Mouse (Mus musculus) urinary bladder, postnatal 0 days (tissue): Measurements from ENCODE around the gene Pcolce. TPM values are rescaled to one million over a fixed set of nuclear protein-coding genes. Genes with fewer than 3 reads are reported as not detected.

Experiments used
- polyA plus RNA-seq: library from polyadenylated mRNA; unstranded; fragments of >200 nt; fragmentation: Nextera tagmentation; extraction: Ambion mirVana; gene quantifications from 2 replicates; pipeline ENCODE4 v1.2.1, GENCODE M21; 2015

The Pcolce gene
- 197 and 226 TPM in 2 replicates for polyA plus RNA-seq

GRCm38 (mm10) chr5:137613550-137613949 is at the start of gene Pcolce:
Gene Pcolce, minus strand, starts transcription at chr5:137613784.

DNA sequence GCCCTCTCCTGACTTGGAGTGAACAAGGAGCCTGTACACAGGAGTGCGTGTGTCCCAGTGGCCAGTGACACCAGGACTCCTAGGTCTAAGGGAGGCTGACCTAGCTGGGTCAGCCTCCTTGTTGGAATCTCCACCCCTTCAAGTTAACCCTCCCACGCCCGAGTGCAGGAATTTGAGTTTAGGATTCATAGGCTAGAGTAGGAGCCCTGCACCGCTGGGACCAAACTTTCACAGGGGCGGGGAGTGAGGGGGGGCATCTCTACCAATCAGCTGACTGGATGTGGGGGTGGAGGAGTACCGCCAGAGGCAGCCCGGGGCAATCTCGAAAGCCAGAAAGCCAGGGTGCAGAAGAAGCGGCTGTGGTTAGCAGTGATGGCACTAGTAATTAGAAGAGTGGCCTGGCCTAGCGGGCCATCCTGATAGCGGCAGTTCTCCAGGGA is 32.1 kb upstream of the Pcolce start, which contains the start of gene Irs3:
Gene Irs3 (minus strand): TSS at position 63 of the 440 bp plus-strand sequence.

DNA sequence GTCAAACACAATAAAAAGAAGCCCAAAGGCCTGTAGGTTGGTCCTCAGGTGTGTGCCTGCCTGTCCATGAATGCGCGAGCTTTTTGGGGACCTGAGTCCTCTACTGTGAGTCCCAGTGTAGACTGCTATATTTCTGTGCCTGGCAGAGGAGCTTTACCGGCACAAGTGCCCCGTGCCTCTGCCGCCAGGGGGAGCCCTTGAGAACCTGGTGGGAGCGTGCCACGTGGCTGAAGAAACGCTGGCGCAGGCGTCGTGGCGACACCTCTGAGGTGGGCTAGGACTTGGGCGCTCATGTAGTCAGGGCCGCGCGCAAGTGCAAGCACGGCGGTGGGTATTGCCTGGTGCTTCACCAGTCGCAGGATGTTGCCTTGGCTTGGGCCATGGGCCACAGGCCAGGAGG is 27.5 kb upstream of the Pcolce start, which contains the start of gene Sap25:
Gene Sap25 (plus strand): TSS at position 281 of the 400 bp plus-strand sequence.

GRCm38 (mm10) chr5:137628498-137629305 is 15.1 kb upstream of the Pcolce start, which contains the start of the genes Fbxo24, Lrch4 and Gm20605:
Gene Fbxo24, minus strand, starts transcription at chr5:137629002.
Gene Lrch4, plus strand, starts transcription at chr5:137629121.
Gene Gm20605, plus strand, starts transcription at chr5:137629175.

DNA sequence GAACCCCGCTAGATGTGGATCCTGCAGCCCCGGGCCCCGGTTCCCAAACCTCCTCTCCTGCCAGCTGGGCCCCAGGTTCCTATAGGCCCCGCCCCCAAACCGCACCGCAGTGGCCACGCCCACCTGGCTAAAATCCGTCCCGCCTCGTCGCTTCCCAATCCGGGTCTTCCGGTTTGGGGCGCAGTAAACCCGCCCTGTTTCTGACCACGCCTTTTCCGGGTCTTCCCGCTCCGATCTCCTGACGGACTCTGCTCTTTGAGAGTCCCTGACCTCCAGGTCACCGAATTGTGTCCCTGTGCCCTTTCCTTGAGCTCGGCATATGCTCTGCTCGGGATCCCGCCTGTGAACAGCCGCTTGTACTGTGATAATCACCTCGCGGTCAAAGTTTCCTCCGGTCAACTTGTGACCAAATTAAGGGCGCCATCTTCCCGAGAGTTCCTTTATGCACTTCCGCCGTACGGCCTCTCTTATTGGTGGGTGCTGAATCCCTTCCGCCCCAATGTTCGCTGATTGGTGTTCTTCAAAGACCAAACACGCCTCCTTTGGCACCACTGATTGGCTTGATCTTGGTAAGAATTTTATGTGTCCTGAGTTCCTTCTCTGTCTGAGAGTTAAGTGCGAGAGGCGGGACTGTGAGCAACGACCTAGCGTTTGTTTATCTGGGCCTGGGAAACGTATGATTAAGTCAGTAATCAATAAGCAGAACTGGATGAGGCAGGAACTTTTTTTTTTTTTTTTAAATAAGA is 12.8 kb downstream of the Pcolce start, which contains the start of gene Mospd3:
Gene Mospd3 (minus strand): TSS at position 440 of the 746 bp plus-strand sequence.

DNA sequence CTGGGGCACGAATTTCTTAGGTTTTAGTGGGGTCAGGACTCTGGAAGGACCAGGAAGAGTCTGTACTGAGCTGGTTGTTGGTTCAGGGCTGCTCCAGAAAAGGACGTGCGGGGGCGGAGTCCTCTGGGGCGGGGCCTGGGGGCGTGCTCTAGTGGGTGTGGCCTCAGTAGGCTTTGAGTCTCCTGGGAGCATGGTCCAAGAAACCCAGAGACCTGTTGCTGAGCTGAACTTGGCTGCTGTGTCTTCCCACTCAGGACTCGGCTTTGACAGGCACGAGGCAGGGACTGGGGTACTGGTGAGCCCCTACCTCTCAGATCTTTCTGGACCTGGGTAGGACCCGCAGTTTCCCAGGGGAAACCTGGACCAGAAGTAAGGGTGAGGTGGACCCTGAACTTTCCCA is 43.9 kb downstream of the Pcolce start, which contains the start of gene Tfr2:
Gene Tfr2 (plus strand): TSS at position 176 of the 400 bp plus-strand sequence.

Other genes with a start within 250 kb of the Pcolce start
- gene Zan, start 136.7 kb downstream of the Pcolce start, polyA plus RNA-seq: 0.08 and 0.11 TPM in 2 replicates
- gene Pop7, start 111.3 kb downstream of the Pcolce start, polyA plus RNA-seq: 36.8 and 39.2 TPM in 2 replicates
- 5.4 and 7.0 TPM in 2 replicates for gene Gigyf1, start 95.2 kb downstream of the Pcolce start, polyA plus RNA-seq
- gene Epo, start 80.5 kb downstream of the Pcolce start, polyA plus RNA-seq: not detected in 2 replicates
- gene Gnb2, start 80.3 kb downstream of the Pcolce start, polyA plus RNA-seq: 303 and 312 TPM in 2 replicates
- gene Actl6b, start 60.3 kb downstream of the Pcolce start, polyA plus RNA-seq: 0.14 TPM in 1 of 2 replicates, not detected in the other
- 0.59 and 0.67 TPM in 2 replicates for gene Tfr2, start 43.9 kb downstream of the Pcolce start, polyA plus RNA-seq
- gene Mospd3, start 12.7 kb downstream of the Pcolce start, polyA plus RNA-seq: 23.9 and 25.0 TPM in 2 replicates
- 0.28 and 0.29 TPM in 2 replicates for gene Fbxo24, start 15.2 kb upstream of the Pcolce start, polyA plus RNA-seq
- gene Lrch4, start 15.3 kb upstream of the Pcolce start, polyA plus RNA-seq: 22.2 and 25.0 TPM in 2 replicates
- gene Gm20605, start 15.4 kb upstream of the Pcolce start, polyA plus RNA-seq: 4.4 and 6.3 TPM in 2 replicates
- 2.6 and 3.3 TPM in 2 replicates for gene Sap25, start 27.6 kb upstream of the Pcolce start, polyA plus RNA-seq
- gene Irs3, start 31.9 kb upstream of the Pcolce start, polyA plus RNA-seq: 0.06 and 0.18 TPM in 2 replicates
- 17.8 and 25.5 TPM in 2 replicates for gene Agfg2, start 70.9 kb upstream of the Pcolce start, polyA plus RNA-seq
- gene Nyap1, start 127.8 kb upstream of the Pcolce start, polyA plus RNA-seq: 0.81 and 0.98 TPM in 2 replicates
- gene Tsc22d4, start 131.9 kb upstream of the Pcolce start, polyA plus RNA-seq: 222 and 228 TPM in 2 replicates
- 12.5 and 12.7 TPM in 2 replicates for gene Ppp1r35, start 165.1 kb upstream of the Pcolce start, polyA plus RNA-seq
- 5.8 and 6.8 TPM in 2 replicates for gene Mepce, start 173.9 kb upstream of the Pcolce start, polyA plus RNA-seq
- 4.1 and 4.9 TPM in 2 replicates for gene Zcwpw1, start 174.0 kb upstream of the Pcolce start, polyA plus RNA-seq
- 84.3 and 85.3 TPM in 2 replicates for gene Pilra, start 222.5 kb upstream of the Pcolce start, polyA plus RNA-seq
- gene Pilrb1, start 244.3 kb upstream of the Pcolce start, polyA plus RNA-seq: 0.79 and 4.1 TPM in 2 replicates